Mouse (Mus musculus): Measurements from ENCODE around the gene Rbm46. TPM values are rescaled to one million over a fixed set of nuclear protein-coding genes. Genes with fewer than 3 reads are reported as not detected.

Gene Rbm46
- total RNA-seq, 2 experiments from 2014 or later, result not detected

GRCm38 (mm10) chr3:82793656-82794055, 82.6 kb downstream of the Rbm46 start:
- no peak for ATAC-seq (replicated peaks; ENCODE audit: low FRiP score, low TSS enrichment, poor library complexity, severe bottlenecking)

GRCm38 (mm10) chr3:82791663-82792062, 84.6 kb downstream of the Rbm46 start:
- no peak for ATAC-seq (replicated peaks; ENCODE audit: low FRiP score, low TSS enrichment, poor library complexity, severe bottlenecking)

Other genes starting within 250 kb of the Rbm46 start
- gene Lrat, start 27.5 kb upstream of the Rbm46 start, total RNA-seq (2014; fragmentation: Nextera tagmentation), result not detected in 2 replicates
- not detected in 2 replicates for gene Lrat, start 27.5 kb upstream of the Rbm46 start, total RNA-seq (2017)
- not detected in 2 replicates for gene Fgg, start 131.2 kb upstream of the Rbm46 start, total RNA-seq (2014; fragmentation: Nextera tagmentation)
- gene Fgg, start 131.2 kb upstream of the Rbm46 start, total RNA-seq (2017), result not detected in 2 replicates
- not detected in 2 replicates for gene Fga, start 149.6 kb upstream of the Rbm46 start, total RNA-seq (2014; fragmentation: Nextera tagmentation)
- not detected in 2 replicates for gene Fga, start 149.6 kb upstream of the Rbm46 start, total RNA-seq (2017)
- gene Fgb, start 173.4 kb upstream of the Rbm46 start, total RNA-seq (2014; fragmentation: Nextera tagmentation), result not detected in 2 replicates
- not detected in 2 replicates for gene Fgb, start 173.4 kb upstream of the Rbm46 start, total RNA-seq (2017)
- 66.7 and 68.1 TPM in 2 replicates for gene Plrg1, start 179.0 kb upstream of the Rbm46 start, total RNA-seq (2014; fragmentation: Nextera tagmentation)
- gene Plrg1, start 179.0 kb upstream of the Rbm46 start, total RNA-seq (2017), result 85.2 and 117 TPM in 2 replicates

All from megakaryocyte-erythroid progenitor cell, adult 5-6 weeks (primary cell).